Mouse (Mus musculus) heart, adult 8-10 months (tissue): Measurements from ENCODE around the gene Gm8050. TPM values are rescaled to one million over a fixed set of nuclear protein-coding genes. Genes with fewer than 3 reads are reported as not detected.
"Not testable (repeated sequence)": the region's sequence is repeated elsewhere in the genome, so short reads cannot be mapped to it uniquely, and the experiment has no call there.

Experiments
- DNase-seq: peaks from one replicate; pipeline ENCODE4 v3.0.0; 2022; ENCODE audit warnings: low spot score
- total RNA-seq, 4 experiments: library from RNA; stranded (reverse); gene quantifications; 2 replicates each; pipeline ENCODE4 v1.2.4; 2022

The Gm8050 gene
- total RNA-seq, result not detected

- DNase-seq, result not testable (repeated sequence)
These were observed at the start of gene Gm8050 for GRCm38 (mm10) chr14:6720151-6720550. TSS of gene Gm8050 (minus strand) at chr14:6720251.

DNA sequence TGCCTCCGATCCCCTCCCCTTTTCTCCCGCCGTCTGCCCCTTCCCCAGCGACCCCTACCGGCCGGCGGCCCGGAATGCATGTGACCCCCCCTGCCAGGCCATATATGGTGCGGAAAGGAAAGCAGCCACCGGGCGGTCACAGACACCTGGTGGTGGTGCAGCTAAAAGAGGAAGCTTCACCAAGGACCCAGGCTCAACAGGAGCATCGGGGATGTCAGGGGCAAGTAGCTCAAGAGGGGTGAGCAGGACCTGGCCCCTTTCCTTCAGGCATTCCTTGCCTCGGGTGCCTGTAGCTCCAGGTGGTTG is 37.1 kb upstream of the Gm8050 start:
- DNase-seq, result not testable (repeated sequence)

GRCm38 (mm10) chr14:6756384-6757230 is 36.6 kb upstream of the Gm8050 start:
- peak; percentile 1 for DNase-seq

DNA sequence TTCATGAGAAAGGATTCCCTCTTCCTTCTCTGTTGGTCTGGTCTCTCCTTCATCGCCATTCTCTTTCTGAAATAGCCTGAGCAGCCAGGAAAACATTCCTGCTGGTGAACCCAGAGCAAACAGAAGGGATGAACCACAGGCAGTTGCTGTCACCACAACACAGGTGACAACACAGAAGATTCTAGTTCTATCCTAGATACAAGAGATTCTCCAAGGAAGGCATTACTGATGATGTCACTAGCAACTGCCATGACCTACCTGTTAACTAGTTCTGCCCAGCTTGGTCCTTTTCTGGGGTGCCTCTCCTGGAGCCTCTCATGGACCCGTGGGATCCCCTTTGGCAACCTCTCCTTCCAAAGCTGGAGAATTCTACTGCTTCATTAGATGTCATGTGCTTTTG is 22.2 kb upstream of the Gm8050 start, which contains the start of gene Gm3636:
Gene Gm3636, minus strand, starts transcription at position 101 of the 400 bp plus-strand sequence.
- not testable (repeated sequence) for DNase-seq

DNA sequence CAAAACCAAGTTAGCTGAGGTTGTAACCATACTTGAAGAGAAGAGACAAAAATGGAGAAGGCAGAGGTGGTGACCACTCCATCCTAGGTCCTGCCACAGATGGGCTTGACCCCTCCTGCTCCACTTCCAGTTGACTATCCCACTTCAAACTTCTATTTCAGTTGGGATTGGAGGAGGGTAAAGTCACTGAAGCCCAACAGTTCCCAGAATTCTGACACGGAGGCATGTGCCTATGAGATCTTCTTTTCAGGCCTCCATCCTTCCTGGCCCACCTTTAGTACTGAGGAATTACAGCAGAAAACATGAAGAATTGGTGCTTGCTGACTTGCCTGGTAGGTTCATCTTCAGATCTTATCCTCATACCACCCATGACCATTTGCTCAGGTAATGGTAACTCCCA is 36.0 kb downstream of the Gm8050 start, which contains the start of gene Gm10251:
Gene Gm10251, minus strand, starts transcription at position 101 of the 400 bp plus-strand sequence.
- not testable (repeated sequence) for DNase-seq

Other genes with a start within 250 kb of the Gm8050 start
- gene Gm8356, start 183.0 kb downstream of the Gm8050 start, total RNA-seq, result not detected
- gene Gm3629, start 129.6 kb downstream of the Gm8050 start, total RNA-seq, result not detected
- not detected for gene Gm3460, start 97.8 kb downstream of the Gm8050 start, total RNA-seq
- gene Gm10251, start 36.1 kb downstream of the Gm8050 start, total RNA-seq, result not detected
- gene Gm3636, start 22.1 kb upstream of the Gm8050 start, total RNA-seq, result 1 to 10 TPM in 1 of 4 experiments, under 1 TPM in 1, not detected in 2; 0.60 to 1.0 TPM
- under 1 TPM in 1 of 4 experiments, not detected in 3; 0.29 TPM for gene Gm8362, start 54.2 kb upstream of the Gm8050 start, total RNA-seq
- gene Gm3642, start 120.1 kb upstream of the Gm8050 start, total RNA-seq, result under 1 TPM in 1 of 4 experiments, not detected in 3; 0.19 TPM
- gene Gm3667, start 169.7 kb upstream of the Gm8050 start, total RNA-seq, result under 1 TPM in 1 of 4 experiments, not detected in 3; 0.47 TPM